Mouse (Mus musculus): Measurements from ENCODE around the gene Dpysl5. TPM values are rescaled to one million over a fixed set of nuclear protein-coding genes. Genes with fewer than 3 reads are reported as not detected.

The Dpysl5 gene
- total RNA-seq, 2 experiments from 2014 or later, result 797 to 798 TPM

DNA sequence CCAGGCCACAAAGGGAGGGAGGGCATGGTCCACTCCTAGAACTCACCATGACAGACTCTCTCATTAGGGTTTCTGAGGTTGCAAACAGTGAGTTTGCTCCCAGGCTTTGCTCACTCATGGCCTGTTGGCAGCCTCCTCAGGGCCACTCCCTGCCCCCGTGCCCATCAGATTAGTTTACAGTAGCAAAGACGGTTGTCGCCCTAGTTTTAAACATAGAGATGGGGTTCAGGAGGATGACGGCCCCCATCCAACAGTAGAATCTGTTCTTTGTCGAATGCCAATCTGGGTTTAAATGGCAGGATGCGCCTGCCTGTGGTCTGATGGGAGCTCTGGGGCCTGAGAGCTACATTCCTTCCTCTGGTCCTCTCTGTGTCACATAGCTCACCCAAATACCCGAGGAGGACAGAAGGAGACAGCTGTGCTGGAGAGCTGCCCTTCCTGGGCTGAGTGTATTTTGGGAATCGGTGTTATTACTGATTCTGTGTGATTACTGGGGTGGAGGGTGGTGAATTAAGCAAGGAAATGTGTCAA lies 105.0 kb downstream of the Dpysl5 start:
- DNase-seq, result no peak
- intact Hi-C loops (cut with DNase I), result loop anchor here (10.0 kb wide), 1 partner anchor 48 kb away; the partner anchor contains the start of gene Tmem214

DNA sequence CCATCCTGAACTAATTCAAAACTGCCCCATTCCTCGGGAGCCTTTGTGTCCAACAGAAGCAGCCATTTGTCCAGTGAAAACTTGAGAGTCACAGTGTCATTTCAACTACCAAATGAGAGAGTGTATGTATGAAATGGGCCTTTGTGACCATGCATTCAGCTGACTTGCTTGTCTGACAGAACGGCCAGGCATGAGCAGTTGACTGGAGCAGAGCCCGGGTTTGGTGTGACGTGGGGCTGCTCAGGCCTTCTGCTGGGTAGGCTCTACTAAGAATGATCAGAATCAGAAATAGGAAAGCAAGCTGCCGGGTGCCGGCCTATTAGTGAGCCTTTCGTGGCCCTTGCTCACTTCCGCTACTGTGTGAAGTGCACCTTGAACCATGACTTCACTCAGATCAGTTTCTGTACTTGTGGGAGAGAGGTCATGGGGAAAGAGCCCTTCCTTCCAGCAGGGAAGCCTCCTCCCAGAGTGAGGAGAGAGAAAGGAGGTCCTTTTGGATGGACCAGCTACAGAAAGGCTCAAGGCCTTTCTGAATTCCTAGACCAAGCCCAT lies 107.5 kb downstream of the Dpysl5 start:
- DNase-seq, result no peak
- intact Hi-C loops (cut with DNase I), result loop anchor here (10.0 kb wide), 1 partner anchor 46 kb away; the partner anchor contains the start of gene Tmem214

DNA sequence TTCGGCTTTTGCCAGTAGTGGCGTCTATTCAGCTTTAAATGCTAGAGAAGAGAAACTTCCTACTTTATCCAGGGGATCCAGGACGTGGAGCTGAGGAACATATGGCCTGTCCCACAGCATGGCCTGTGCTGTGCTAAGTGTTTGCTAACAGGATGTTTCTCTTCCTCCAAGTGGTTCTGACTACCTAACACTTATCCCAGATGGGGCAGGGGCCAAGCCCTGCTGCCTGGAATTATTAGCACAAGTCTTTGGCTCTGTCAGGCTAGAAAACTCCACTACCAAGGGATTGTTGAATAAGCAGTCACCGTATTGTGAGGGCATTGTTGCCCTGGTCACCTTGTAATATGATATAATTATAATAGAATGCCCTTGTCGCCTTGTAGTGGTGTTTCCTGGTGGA lies 111.3 kb downstream of the Dpysl5 start:
- no peak for DNase-seq
- intact Hi-C loops (cut with DNase I), result no loop called here

DNA sequence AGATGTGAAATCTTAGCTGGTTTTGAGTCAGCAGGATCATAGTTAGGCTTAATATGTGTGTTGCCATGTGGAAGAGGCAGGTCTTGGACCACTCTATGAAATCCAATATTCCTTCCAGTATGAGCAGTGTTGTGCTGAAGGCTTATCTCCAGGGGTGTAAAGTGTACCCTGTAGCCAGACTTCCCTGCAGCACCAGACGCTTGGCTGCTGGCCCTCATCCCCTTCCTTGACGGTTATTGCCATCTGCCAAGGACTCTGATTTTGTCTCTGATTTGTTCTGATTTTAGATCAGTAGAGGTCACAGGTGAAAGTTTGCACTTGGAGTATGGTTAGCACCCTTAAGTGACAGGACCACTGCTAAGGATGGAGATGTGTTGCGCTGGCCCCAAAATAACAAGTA lies 111.7 kb downstream of the Dpysl5 start:
- peak; percentile 46 for DNase-seq
- intact Hi-C loops (cut with DNase I), result no loop called here

DNA sequence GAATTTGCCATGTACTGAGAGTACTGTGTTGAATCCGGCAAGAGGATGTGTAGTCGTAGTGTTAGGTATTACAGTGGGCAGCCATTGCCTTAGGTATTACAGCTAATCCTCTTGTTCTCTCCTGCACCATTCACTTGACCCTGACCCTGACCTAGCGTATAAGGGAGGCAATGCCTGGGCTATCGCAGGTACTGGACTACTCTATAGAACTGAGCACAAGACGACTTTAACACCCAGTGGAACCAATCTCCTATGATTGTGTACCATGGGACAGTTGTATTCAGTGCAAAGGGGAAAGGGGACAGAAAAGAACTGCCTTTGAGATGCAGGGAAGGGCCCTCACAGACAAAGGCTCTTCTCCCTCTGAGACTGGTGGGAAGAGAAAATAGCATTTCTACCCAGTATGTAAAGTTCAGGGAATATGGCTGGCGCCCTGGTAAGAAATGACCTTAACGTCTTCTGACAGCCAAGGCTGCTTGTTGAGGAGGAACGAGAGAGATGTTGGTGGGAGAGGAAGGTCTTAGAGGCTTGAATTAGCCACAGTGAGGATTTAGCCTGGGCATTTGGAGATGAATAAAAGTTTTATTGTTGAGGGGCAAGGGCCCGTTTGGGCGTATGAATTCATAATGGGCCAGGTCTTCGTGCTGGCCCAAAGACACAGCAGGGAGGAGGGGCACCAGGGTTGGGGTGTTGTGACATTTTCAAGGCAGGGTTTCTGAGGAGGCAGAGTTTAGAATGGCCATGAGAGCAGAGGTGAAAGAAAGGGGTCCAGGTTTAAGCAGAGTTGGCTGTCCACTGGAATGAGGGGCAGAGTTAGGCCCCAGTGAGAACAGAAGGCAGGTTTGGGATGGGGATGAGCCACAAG lies 113.0 kb downstream of the Dpysl5 start:
- no peak for DNase-seq
- intact Hi-C loops (cut with DNase I), result no loop called here

DNA sequence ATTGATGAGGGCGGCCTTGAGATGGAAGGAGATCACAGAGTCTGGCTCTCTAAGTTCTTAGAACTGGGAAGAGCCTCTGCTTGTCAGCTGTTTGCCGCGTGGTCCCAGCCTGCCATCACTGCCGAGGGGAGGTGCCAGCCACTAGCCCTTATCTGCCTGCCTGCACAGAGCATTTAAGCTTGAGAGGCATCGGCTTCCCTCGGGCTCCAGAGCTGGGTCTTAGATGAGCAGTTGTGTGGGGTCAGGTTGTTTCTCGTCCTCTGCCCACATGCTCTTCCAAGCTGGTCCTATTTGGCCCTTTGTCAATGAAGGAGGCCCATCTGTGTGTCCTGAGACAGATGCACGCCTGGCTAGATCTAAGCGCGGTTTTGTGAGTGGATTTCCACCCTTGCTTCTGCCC lies 113.8 kb downstream of the Dpysl5 start:
- peak; percentile 64 for DNase-seq
- intact Hi-C loops (cut with DNase I), result no loop called here

DNA sequence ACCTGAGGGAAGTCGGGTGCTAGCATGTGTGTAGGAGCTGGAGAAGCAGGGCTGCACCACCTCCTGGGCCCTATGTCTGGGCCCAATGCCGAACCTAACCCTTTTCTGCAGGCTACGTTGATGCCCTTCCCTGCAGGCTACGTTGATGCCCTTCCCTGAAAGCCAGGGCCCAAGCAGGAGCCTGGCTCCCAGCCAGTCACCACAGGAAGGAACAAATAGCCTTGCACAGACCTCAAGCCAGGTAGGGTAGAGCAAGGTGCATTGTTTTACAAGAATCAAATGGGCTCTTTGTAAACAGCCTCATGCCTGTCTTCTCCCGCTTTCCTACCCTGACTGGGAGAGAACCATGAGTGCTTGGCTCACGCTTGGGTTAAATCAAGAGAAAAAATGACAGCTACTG lies 114.5 kb downstream of the Dpysl5 start:
- intact Hi-C loops (cut with DNase I), result no loop called here
- DNase-seq, result peak; percentile 37

DNA sequence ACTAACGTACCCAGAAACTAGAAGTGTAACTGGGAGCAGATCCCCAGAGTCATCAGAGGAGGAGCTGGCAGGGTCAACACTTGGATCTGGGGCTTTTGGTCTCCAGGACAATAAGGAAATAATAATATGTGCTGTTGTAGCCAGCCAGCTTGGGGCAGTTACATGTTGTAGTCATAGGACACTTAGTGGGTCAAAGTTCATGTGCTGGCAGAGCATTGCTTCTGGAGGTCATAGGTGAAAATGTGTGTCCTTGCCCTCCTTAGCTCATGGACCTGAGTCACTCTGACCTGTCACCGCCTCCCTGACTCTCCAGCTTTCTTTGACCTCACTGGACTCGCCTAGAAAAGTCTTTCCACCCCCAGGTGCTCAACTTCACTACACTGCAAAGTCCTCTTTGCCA lies 122.1 kb downstream of the Dpysl5 start:
- no peak for DNase-seq
- intact Hi-C loops (cut with DNase I), result no loop called here

DNA sequence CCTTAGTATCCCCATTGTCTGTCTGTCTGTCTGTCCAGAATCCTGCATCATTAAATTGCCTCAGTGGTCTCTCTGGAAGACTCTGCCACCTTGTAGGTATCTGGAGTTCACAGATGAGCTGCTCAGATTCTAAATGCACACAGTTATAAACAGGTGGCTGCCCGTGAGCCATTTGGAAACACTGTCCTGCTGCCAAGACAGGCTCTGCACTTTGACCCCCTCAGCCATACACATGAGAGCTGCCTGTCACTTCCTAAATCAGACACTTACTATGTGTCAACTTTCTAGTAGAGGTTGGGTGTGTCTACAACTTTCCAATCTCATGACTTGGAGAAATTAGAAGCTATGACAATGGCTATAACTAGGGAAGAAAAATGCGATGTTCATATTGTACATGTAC lies 128.4 kb downstream of the Dpysl5 start:
- intact Hi-C loops (cut with DNase I), result no loop called here
- DNase-seq, result no peak

DNA sequence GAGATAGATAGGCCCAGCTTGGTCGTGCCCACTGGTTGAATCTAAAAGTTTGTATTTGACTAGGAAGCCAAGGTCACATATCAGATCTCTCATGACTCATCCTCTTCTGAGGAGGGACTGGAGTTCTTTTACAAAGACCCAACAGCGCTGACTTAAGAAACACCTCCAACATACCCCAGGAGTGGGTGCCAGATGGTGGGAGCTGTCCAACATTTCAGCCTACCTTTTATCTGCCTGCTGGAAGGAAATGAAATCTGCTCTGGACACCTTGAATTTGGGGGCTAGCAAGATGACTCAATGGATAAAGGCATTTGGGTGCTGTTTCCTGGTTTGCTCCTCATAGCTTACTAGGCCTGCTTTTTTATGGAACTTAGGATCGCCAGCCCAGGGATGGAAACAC lies 130.5 kb downstream of the Dpysl5 start:
- intact Hi-C loops (cut with DNase I), result no loop called here
- DNase-seq, result no peak

Other genes starting within 250 kb of the Dpysl5 start
- 10 to 100 TPM in 1 of 2 experiments, 1 to 10 TPM in 1; 7.1 to 10.8 TPM for gene Otof, start 249.6 kb upstream of the Dpysl5 start, total RNA-seq (2021)
- gene 1700001C02Rik, start 245.5 kb upstream of the Dpysl5 start, total RNA-seq (2021), result not detected
- not detected for gene Cib4, start 165.7 kb upstream of the Dpysl5 start, total RNA-seq (2021)
- gene Kcnk3, start 123.4 kb upstream of the Dpysl5 start, total RNA-seq (2021), result 10 to 100 TPM; 14.1 to 15.1 TPM
- 10 to 100 TPM; 23.3 to 27.9 TPM for gene Slc35f6, start 63.6 kb upstream of the Dpysl5 start, total RNA-seq (2021)
- gene Cenpa, start 44.8 kb upstream of the Dpysl5 start, total RNA-seq (2021), result 10 to 100 TPM; 13.8 to 14.0 TPM
- 100 to 1,000 TPM; 143 to 144 TPM for gene Mapre3, start 103.1 kb downstream of the Dpysl5 start, total RNA-seq (2021)
- 10 to 100 TPM; 60.3 to 65.5 TPM for gene Tmem214, start 156.4 kb downstream of the Dpysl5 start, total RNA-seq (2021)
- gene Agbl5, start 177.1 kb downstream of the Dpysl5 start, total RNA-seq (2021), result 10 to 100 TPM; 48.4 to 52.2 TPM
- 100 to 1,000 TPM in 1 of 2 experiments, 10 to 100 TPM in 1; 95.0 to 112 TPM for gene Ost4, start 196.2 kb downstream of the Dpysl5 start, total RNA-seq (2021)
- gene Emilin1, start 201.8 kb downstream of the Dpysl5 start, total RNA-seq (2021), result 1 to 10 TPM; 7.0 to 7.9 TPM
- 1 to 10 TPM; 4.7 to 4.8 TPM for gene Khk, start 209.9 kb downstream of the Dpysl5 start, total RNA-seq (2021)
- gene Cgref1, start 234.0 kb downstream of the Dpysl5 start, total RNA-seq (2021), result 10 to 100 TPM; 53.9 TPM
- gene Preb, start 248.8 kb downstream of the Dpysl5 start, total RNA-seq (2021), result 100 to 1,000 TPM; 114 to 116 TPM

Measured in left cerebral cortex, postnatal 4 days (tissue).